Mouse (Mus musculus) bone marrow, adult 2 months (tissue): ENCODE results near the gene Pxmp4.

Source experiments
- CTCF ChIP-seq: fragments of 200-500 bp; IDR thresholded peaks from 2 replicates; pipeline ENCODE4 v1.5.1; 2011; ENCODE audit warnings: low read length, control low read depth; ENCODE audit not compliant: control insufficient read depth, insufficient read depth
- POLR2A ChIP-seq: fragments of 200-500 bp; IDR thresholded peaks from 2 replicates; pipeline ENCODE4 v1.6.1; 2011; ENCODE audit warnings: low read depth, mild to moderate bottlenecking, control low read depth, low read length, borderline replicate concordance; ENCODE audit not compliant: control insufficient read depth

DNA sequence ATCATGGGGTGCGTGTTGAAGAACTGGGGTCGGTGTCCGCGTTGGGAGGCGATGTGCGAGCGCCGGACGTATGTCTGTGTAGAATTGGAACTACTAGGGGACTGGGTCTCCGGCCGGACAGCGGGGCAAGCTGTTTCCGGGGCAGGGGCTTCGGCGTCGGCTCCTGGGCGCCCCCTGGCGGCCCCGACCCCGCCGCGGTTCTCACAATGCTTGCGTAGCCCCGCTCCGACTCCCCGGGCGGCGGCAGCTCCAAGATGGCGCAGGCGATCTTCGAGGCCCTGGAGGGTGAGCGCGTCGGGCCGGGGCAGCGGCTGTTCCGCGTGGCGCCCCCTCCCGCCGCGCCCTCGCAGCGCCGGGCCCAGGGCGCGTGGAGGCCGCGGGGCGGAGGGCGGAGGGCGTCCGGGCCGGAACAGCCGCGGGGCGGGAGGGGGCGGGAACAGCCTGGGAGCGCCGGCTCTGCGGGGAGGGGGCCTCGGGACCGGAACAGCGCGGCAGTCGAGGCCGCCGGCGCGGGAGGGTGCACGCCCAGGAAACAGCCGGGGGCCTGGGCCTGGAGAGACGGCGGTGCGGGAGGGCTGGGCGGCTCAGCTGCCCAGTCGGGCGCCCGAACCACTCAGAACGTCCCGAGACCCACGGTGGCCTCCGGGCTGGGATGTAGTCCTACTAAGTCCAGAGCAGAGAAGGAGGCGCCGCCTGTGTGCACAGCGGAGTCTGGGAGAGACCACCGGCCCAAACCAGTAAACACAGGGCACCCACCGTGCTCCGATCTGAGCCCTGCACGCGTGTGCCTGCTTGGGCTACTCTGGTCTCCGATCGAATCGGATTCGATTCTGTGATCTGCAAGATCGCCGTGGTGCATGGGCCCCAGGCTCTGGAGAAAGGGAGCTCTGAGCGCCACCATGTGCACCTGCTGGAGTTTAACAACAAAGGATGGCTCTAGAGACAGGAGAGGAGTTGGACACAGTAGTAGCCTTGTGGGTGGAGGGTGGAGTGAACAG is 9.9 kb upstream of the Pxmp4 start, which contains the start of the genes Zfp341 and 4930519P11Rik:
- TF ChIP-seq POLR2A (peak; percentile 77; the same call in 1 of the 2 replicates), CTCF (peak; percentile 40; the same call in 1 of the 2 replicates)
